Mouse (Mus musculus) thymus, postnatal 25 days (tissue): ENCODE data around the gene Fgf15.

ENCODE experiments used
- DNase-seq: peaks from one replicate; pipeline ENCODE4 v3.0.0; 2022

Fgf15 gene

GRCm38 (mm10) chr7:144932389-144932937 is 36.1 kb downstream of the Fgf15 start:
- no peak for DNase-seq

DNA sequence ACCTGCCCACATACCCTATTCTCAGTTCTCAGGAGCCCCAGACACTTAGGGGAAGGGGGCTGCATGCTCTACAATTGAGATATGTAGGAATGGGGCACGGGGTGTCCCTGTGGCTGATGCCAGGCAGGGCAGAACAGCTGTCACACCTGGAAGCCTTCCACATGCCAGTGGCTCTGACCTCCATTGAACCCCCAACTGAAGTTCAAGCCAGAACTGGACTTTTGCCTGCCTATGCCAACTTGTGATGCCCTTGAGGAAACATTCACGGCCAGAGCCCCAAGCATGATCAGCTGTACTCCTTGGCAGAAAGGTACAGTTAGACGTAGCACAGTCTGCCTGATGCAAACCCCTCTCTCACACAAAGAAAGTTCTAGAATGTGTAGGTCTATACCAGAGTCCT is 37.0 kb downstream of the Fgf15 start:
- DNase-seq: no peak

- DNase-seq: no peak
These were observed 37.5 kb downstream of the Fgf15 start for GRCm38 (mm10) chr7:144933796-144934195.

DNA sequence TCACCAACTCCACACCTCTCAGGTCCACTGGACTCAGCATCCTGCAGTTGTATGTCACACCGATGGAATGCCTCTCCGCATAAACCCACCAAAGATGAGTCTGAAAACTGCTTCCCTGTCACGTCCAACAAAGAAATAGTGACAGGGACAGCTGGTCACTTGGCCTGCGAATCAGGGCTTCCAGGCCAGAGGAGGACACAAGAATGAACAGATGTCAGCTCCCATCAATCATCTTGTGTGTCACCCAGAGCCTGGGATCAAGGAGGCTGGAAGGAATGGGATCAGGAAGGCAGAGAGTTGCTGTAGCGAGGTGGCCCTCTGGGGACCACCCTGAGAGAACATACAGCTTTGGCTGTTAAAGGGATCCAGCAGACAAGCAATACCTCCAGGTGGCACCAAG is 38.6 kb downstream of the Fgf15 start:
- DNase-seq: no peak

- peak; percentile 18 for DNase-seq
These were observed 39.2 kb downstream of the Fgf15 start for GRCm38 (mm10) chr7:144935563-144935962.

DNA sequence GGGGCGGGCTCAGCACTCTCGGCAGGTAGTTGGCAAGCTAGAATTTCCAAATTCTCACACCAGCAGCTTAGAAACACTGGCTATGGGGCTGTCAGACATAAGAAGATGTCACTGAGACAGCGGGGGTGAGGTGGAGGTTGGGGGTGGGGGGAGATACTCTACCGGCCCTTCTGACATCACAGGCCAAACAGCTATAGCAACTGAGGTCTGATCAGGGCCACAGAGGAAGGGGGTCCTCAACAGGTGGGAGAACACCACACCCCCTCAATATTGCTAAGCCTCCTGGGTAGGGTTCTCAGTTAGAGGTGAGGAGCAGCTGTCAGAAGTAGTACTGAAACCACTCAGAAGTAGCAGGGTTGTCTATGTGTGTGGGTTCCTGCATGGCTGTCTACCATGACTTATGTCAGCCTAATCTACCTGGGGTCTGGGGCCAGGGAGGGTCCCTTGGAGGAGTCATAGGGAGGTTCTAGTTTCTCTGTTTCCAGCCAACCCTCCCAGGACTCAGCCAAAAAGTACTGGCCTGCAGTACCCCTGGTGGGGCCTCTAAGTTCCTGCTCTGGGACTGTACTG is 40.1 kb downstream of the Fgf15 start:
- no peak for DNase-seq

GRCm38 (mm10) chr7:144937490-144937889 is 41.2 kb downstream of the Fgf15 start:
- DNase-seq: peak; percentile 86

DNA sequence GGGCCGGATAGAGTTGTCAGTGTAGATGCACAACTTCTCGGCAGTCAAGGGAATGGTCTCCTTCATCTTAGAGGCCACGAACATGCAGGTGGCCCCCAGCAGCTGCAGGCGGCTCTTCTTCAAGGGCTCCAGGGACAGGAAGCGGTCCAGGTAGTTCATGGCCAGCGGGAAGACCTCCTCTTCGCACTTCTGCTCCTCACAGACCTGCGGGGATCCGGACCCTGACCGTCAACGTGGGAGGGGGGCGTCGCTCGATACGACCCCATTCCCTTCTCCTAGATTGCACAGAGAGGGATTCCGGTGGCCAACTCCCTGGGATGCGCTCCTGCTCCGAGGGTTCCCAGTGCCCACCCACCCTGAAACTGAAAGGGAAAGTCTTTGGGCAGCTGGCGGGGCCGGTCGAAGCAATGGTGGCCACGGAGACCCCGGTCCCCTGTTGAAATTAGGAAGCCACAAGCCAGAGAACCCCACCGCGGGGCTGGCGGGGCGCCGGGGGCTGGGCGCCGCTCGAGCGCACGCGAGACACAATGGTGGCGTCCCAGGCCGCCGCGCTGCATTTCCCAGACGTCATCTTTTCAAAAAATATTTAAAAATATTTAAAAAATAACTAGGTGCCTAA is 41.7 kb downstream of the Fgf15 start:
- DNase-seq: peak; percentile 13

- no peak for DNase-seq
These were observed 42.5 kb downstream of the Fgf15 start for GRCm38 (mm10) chr7:144938661-144939343.

GRCm38 (mm10) chr7:144939344-144940002 is 43.1 kb downstream of the Fgf15 start, which contains the start of gene Ccnd1:
Ccnd1 (minus strand) TSS chr7:144939925.
- peak; percentile 25 for DNase-seq

DNA sequence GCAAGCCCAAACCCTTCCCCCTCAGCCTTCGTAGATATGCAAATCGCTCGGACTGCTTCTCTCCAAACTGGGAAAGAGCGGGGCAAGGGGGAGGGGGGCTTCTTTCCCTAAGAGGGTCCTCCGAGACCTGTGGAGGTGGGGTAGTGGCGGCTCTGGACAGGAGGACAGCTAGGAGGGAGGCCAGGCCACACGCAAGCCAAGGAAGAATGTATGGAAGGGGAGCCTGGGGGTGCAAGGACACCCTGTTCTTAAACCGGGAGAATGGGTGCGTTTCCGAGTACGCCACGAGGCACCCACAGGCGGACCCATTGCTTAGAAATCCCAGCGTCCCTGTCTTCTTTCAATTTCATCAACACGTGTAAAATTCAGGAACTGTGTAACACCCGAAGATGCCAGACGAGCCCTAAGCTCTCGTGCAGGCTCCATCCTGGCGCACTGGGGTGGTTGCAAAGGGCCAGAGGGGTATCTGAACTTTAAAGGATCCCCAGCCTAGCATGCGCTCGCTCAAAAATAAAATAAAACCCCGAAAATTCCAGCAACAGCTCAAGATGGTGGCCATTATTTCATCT is 43.8 kb downstream of the Fgf15 start:
- no peak for DNase-seq

DNA sequence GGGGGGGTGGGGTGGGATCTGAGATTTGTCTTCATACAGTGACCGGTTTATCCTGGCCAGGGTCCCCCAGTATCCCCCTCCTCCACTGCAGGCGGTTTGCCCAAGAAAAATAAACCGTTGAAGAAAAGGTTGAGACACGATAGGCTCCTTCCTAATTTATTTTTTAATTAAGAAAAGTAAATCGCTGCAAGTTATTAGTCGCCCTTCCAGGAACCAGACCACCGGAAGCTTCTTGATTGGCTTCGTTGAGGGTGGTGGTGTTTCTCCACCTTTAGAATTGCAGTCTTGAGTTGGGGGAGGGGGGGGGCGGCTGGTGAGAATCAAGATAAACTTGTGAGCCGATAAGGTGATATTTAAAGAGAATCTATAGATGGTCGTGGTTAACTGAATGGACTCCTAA is 44.3 kb downstream of the Fgf15 start:
- DNase-seq: no peak

GRCm38 (mm10) chr7:144941242-144941831 is 45.0 kb downstream of the Fgf15 start:
- peak; percentile 41 for DNase-seq

DNA sequence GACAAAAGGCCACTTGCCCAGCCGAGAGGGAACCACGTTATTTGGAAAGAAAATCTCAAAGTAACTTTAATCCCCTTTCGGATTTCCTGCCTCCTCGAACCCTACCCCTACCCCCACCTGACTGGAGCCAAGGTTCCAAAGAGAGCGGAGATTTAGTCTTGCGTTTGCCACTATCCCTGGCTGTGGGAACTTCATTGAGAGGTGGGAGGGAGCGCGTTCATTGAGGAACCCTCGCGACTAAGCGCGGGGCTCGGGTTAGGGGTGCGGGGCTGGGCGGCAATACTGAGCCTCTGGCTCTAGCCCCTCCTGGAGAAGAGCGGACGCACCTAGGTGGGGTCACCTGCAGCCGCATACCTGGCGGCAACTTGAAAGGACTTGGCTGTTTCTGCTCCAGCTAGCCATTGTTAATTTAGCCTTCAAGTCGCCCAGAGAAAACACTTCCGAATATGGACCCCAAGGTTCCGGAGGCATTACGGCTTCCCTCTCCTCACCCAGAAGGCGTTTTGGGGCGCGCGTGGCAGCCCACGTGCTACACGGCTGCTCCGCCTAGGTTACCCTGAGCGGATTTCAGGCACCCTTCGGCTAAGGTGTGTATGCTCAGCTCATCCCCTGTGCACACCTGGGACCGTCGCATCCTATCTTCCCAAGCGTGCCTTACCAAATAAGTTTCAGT is 45.9 kb downstream of the Fgf15 start:
- no peak for DNase-seq

DNA sequence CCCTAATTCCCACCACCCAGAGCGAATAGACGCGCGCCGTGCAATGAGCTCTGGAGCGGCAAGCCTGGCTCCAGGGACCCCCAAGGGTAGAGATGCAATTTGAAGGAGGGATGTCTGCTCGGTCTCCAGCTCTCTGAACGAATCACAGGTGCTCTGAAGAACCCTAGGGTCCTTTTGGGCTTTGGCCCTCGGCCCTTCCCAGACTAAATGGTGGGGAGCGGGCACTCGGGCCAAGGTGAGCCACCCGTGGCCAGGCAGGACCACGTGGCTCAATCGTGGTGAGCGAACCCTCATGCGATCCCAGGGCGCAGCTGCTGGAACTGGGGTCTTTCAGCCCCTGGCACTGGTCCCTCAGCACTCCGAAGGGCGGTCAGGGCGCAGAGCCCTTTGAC is 46.4 kb downstream of the Fgf15 start:
- no peak for DNase-seq

DNA sequence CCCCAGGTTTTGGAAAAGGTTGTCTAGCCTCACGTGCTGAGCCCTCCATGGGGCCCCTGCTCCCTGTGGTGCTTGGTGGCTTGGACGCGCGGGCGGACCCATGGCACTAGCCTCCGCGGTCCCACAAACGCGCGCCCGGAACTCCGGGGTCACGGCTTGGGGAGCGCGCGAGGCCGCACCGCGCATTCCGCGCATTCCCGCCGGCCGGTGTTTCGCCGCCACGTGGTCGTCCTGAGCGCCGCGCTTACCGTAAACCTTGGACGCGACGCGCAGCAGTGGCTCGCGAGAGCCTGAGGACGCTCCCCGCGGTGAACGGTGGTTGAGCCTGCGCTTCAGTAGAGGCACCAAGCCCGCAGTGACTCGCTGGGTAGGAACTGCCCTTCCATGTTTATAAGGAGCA is 46.9 kb downstream of the Fgf15 start:
- peak; percentile 62 for DNase-seq
